Mouse (Mus musculus) mouse trophoblast stem cell (cell line): Measurements from ENCODE around the gene Donson.

Experiments
- in situ Hi-C, 2 experiments: fragments of 300-500 bp; cut with MseI, MboI; formaldehyde crosslinking; loops; 2 replicates in 1 of 2; 3 replicates in 1 of 2; pipeline ENCODE4 v1.15.1; 2025

Gene Donson

GRCm38 (mm10) chr16:91689791-91690190, 1.2 kb upstream of the Donson start:
- in situ Hi-C loops = no loop called here

GRCm38 (mm10) chr16:91688023-91688618, 449 bp downstream of the Donson start:
- in situ Hi-C loops = no loop called here

- in situ Hi-C loops = no loop called here
Measured at GRCm38 (mm10) chr16:91686369-91686768, 2.2 kb downstream of the Donson start.

GRCm38 (mm10) chr16:91685526-91685925, 3.0 kb downstream of the Donson start:
- in situ Hi-C loops = no loop called here

- in situ Hi-C loops = no loop called here
Measured at GRCm38 (mm10) chr16:91680656-91681055, 7.9 kb downstream of the Donson start.

- in situ Hi-C loops = no loop called here
Measured at GRCm38 (mm10) chr16:91678147-91678911, 10.2 kb downstream of the Donson start.

GRCm38 (mm10) chr16:91674500-91674899, 14.1 kb downstream of the Donson start:
- in situ Hi-C loops = no loop called here

- in situ Hi-C loops = no loop called here
Measured at GRCm38 (mm10) chr16:91663795-91664194, 24.8 kb downstream of the Donson start.

GRCm38 (mm10) chr16:91662336-91662735, 26.2 kb downstream of the Donson start:
- in situ Hi-C loops = no loop called here

GRCm38 (mm10) chr16:91661397-91661796, 27.2 kb downstream of the Donson start:
- in situ Hi-C loops = no loop called here

- in situ Hi-C loops = no loop called here
Measured at GRCm38 (mm10) chr16:91659798-91660197, 28.8 kb downstream of the Donson start.

GRCm38 (mm10) chr16:91658471-91658870, 30.1 kb downstream of the Donson start:
- in situ Hi-C loops = no loop called here

- in situ Hi-C loops = no loop called here
Measured at GRCm38 (mm10) chr16:91657285-91657684, 31.3 kb downstream of the Donson start.

- in situ Hi-C loops = no loop called here
Measured at GRCm38 (mm10) chr16:91655285-91655684, 33.3 kb downstream of the Donson start.

GRCm38 (mm10) chr16:91652191-91652590, 36.4 kb downstream of the Donson start:
- in situ Hi-C loops = no loop called here

- in situ Hi-C loops = no loop called here
Measured at GRCm38 (mm10) chr16:91649781-91650180, 38.8 kb downstream of the Donson start.

GRCm38 (mm10) chr16:91649246-91649645, 39.3 kb downstream of the Donson start:
- in situ Hi-C loops = no loop called here

GRCm38 (mm10) chr16:91648220-91648550, 40.4 kb downstream of the Donson start:
- in situ Hi-C loops = no loop called here

- in situ Hi-C loops = no loop called here
Measured at GRCm38 (mm10) chr16:91647461-91648219, 40.9 kb downstream of the Donson start, which contains the start of gene Son. TSS of gene Son (plus strand) at chr16:91647506.

GRCm38 (mm10) chr16:91646681-91647419, 41.7 kb downstream of the Donson start, which contains the start of gene Gart:
TSS of gene Gart (minus strand) at chr16:91646952.
- in situ Hi-C loops = no loop called here

GRCm38 (mm10) chr16:91645995-91646602, 42.5 kb downstream of the Donson start:
- in situ Hi-C loops = no loop called here
